Mouse (Mus musculus) heart, postnatal 10 days (tissue): ENCODE measurements at regions not wholly inside any gene's neighbourhood (a gene's known extent, or its start where the extent isn't known, plus 50 kb on each side); places are given as distances from the start of the nearest gene placed in this dataset.
"Not testable (repeated sequence)": the region's sequence is repeated elsewhere in the genome, so short reads cannot be mapped to it uniquely, and the experiment has no call there.

Source experiments
- DNase-seq, 2 experiments: peaks; one replicate each; pipeline ENCODE4 v3.0.0; 2021
- intact Hi-C: fragments of 180-260 bp; cut with DNase I; formaldehyde crosslinking; loops from one replicate; pipeline ENCODE4 v1.15.1; 2025

- intact Hi-C loops = no loop called here
- DNase-seq = no peak
Observed at GRCm38 (mm10) chr13:70192101-70193025, 390.2 kb downstream of the Med10 start.

- no peak for DNase-seq
- intact Hi-C loops = no loop called here
Observed at GRCm38 (mm10) chr13:70193270-70193669, 391.1 kb downstream of the Med10 start.

DNA sequence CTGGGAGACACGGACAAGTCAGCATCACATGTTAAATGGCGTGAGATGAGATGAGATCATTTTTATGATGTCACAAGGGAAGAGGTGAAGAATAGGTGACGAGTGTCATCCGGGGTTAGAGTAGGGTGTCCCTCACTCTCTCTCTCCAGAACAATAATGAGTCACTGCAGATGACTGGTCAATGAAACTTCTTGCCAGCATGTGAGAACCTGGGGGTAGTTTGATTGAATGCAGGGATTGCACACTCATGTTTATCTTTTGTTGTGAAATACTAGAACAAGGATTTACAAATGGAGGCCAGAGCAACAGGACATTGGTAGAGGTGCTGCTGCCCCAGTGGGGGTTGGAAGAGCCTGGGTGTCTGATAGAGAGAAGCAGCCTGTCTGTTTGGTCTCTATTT, 393.7 kb downstream of the Med10 start:
- intact Hi-C loops = no loop called here
- no peak for DNase-seq

- intact Hi-C loops = no loop called here
- no peak for DNase-seq
Observed at GRCm38 (mm10) chr13:70198638-70199037, 396.4 kb downstream of the Med10 start.

GRCm38 (mm10) chr13:70199087-70199486, 396.9 kb downstream of the Med10 start:
- intact Hi-C loops = no loop called here
- DNase-seq = no peak

DNA sequence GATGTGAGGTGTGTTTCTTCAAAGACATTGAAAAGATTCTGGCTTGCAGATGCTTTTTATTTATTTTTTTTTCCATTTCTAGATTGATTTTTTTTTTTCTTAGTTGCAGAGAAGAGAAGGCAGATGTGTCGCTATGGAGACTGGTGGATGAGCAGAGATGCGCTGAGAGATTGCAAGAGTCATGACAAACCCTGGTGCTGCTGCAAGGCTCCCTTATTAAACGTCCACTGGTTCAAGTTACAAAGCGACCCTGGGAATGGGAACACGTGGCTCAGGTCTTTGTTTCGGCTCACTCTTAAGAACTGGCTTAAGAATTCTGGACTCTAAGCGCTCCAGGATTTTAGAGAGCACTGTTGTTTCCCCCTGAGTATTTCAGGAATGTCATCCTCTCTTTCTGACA, 403.1 kb downstream of the Med10 start:
- DNase-seq = no peak
- intact Hi-C loops = no loop called here

- no peak for DNase-seq
- intact Hi-C loops = no loop called here
Observed at GRCm38 (mm10) chr13:70210158-70210557, 408.0 kb downstream of the Med10 start.

- intact Hi-C loops = no loop called here
- no peak for DNase-seq
Observed at GRCm38 (mm10) chr13:70213017-70213416, 410.8 kb downstream of the Med10 start.

GRCm38 (mm10) chr13:70213622-70214021, 411.4 kb downstream of the Med10 start:
- DNase-seq = no peak
- intact Hi-C loops = no loop called here

GRCm38 (mm10) chr13:70214022-70214654, 411.9 kb downstream of the Med10 start:
- intact Hi-C loops = no loop called here
- DNase-seq = no peak

GRCm38 (mm10) chr13:70216134-70216533, 413.9 kb downstream of the Med10 start:
- no peak for DNase-seq

DNA sequence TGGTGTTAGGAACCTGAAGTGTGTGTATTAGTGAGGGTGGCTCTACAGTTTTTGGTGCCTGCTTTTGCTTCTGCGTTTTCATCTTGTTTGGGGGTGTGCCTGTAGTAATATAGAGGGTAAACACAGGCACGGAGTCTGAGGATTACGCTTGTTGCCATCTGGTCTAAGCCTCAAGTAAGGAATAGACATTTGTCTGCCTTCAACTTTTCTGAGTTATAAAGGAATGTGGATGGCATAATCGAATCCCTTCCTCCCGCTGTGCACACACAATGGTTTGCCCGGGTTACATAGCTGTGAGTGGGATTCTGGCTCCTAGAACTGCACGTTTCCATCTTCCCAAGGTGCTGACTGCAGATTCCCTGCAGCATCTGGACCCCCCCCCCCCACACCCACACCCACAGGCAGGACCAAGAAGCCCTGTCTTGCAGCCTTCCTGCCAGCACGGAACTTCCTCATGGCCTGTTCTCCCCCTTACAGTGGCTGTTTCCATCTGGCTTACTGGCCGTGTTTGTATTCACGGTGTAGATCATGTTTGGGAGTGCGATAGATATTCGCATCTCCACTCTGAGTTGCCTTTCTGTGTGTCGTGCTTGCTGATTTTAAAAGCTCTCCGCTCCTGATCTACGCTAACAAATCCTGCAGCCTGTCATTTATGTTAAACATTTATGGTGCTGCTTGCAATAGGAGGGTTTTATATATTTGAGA, 415.4 kb downstream of the Med10 start:
- intact Hi-C loops = no loop called here

More at GRCm38 (mm10) chr13:70216134-70216533, 413.9 kb downstream of the Med10 start:
- intact Hi-C loops = no loop called here

GRCm38 (mm10) chr13:70223485-70223884, 413.9 kb downstream of the Ice1 start:
- no peak for DNase-seq
- intact Hi-C loops = no loop called here

More for the DNA sequence above, 415.4 kb downstream of the Med10 start:
- DNase-seq = no peak

- DNase-seq = no peak
- intact Hi-C loops = no loop called here
Observed at GRCm38 (mm10) chr13:70227167-70227566, 410.3 kb downstream of the Ice1 start.

DNA sequence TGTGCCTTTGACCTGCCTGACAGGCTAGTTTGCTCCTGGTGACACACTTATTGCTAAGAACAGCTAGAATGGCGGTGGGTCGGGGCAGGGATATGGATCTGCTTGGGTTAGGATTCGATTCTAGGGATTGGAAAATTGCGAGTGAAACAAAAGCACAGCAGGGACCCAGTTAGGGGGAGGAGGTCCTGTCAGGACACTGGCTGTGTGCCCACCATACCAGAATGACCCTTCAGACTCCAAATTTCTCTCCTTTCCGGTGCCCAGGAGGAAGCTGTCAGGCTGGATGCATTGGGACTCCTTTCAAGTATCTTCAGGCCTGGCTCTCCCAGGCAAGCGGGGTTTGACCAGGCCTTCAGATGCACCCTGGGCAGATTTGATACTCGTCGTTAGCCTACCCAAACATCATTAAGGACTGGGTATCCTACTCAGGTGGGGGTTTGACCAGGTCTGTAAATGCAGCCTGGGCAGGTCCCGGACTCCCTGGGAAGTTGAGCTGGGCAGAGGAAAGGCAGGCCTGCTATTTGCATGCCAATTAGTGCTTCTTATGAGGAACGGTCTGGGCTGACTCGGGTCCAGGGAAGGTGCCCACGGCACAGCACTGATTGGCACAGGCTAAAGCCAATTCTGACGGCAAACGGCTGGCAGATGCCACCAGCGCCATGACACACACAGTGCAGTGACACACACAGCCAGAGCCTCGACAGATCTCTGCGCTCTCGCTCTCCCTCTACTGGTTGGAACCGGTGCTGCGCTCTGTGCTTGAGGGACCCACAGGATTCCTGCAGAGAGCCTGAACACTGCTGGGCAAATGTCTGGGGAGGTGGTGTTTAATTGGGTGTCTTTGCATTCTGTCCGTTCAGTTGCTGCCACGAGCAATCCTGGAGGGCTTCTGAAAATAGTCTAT, 403.3 kb downstream of the Ice1 start:
- DNase-seq = peak; percentile 55 to 77
- intact Hi-C loops = loop anchor here (2.0 kb wide), 1 partner anchor 493 kb away; no protein-coding TSS in a partner anchor

DNA sequence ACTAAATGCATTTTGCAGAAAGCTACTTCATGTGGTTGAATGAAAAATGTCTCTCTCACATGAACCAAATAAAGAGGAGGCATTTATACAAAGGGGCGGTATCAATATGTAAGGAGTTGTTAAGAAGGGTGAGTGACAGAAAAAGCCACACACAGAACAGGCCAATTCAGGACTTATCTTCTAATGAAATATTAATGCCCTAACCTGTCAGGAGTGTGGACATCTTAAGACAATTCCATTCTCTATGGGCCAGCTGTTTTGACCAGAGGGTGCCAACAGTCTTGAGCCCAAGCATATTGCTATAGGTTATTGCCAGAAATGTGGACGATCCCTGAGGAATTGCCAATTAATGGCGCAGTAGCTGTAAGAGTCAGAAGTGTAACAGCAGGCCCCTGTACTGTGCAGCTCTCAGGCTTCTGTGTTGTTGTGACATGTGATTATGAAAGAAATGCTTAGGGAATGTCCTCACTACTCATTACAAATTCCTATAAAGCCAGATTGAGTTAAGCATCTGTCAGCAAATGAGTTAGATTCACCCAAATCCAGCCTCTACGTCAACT, 393.8 kb downstream of the Ice1 start:
- intact Hi-C loops = no loop called here
- no peak for DNase-seq

DNA sequence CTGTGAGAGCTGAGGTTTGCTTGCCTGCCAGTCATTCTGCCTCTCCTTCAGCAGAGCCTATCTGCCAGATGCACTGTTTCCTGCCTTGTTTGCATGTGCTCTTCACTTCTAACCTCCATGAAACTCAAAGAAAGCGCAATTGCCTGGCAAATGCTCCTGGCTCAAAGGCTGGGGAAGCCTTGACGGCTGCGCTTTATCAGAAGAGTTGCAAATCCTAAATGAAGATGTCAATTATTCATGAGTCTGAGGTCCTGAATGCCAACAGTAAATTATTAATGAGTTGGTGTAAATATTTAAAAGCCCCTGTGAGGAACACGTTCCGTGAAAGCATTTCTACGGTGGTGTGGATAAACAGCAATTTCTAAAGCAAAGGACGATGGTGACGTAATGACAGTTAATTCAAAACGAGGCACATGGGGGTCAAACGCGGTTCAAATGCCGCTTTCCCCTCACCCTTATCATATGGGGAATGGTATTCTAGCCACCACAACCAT, 377.4 kb downstream of the Ice1 start:
- DNase-seq = no peak
- intact Hi-C loops = no loop called here

GRCm38 (mm10) chr13:70263654-70264053, 373.8 kb downstream of the Ice1 start:
- no peak for DNase-seq
- intact Hi-C loops = no loop called here

DNA sequence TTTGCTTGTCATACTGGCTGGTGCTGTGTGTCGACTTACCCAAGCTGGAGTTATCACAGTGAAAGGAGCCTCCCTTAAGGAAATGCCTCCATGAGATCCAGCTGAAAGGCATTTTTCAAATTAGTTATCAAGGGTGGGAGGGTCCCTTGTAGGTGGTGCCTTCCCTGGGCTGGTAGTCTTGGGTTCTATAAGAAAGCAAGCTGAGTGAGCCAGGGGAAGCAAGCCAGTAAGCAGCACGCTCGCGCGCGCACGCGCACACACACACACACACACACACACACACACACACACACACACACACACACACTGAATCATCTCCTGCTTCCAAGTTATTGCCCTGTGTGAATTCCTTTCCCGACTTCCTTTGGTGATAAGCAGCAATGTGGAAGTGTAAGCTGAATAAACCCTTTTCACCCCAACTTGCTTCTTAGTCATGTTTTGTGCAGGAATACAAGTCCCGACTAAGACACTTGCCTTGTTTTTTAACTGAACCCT, 360.5 kb downstream of the Ice1 start:
- intact Hi-C loops = not testable (repeated sequence)

More for the DNA sequence above, 360.5 kb downstream of the Ice1 start:
- DNase-seq = peak in 1 of 2 experiments; percentile 5
